Mouse (Mus musculus) stomach, postnatal 0 days (tissue): Measurements from ENCODE around the gene Myh6. TPM values are rescaled to one million over a fixed set of nuclear protein-coding genes. Genes with fewer than 3 reads are reported as not detected.
A peak's percentile ranks its signal among the peaks of the same experiment; 100 is the strongest.
"Not testable (repeated sequence)": the region's sequence is repeated elsewhere in the genome, so short reads cannot be mapped to it uniquely, and the experiment has no call there.

ENCODE experiments used
- ATAC-seq: fragments of 200-750 bp; cut with Nextera tagmentation; 2 replicates; pipeline ENCODE4 v1.8.0; 2017; ENCODE audit not compliant: low FRiP score, low TSS enrichment
- DNase-seq: peaks from one replicate; pipeline ENCODE4 v3.0.0-alpha.2; 2016; ENCODE audit warnings: low spot score
- H3K27ac ChIP-seq: fragments of 300-500 bp; sonication (generic); replicated peaks from 2 replicates; pipeline ENCODE4 v1.5.1; 2014; ENCODE audit warnings: mild to moderate bottlenecking, control low read depth
- H3K27me3 ChIP-seq: fragments of 300-500 bp; sonication (generic); 2 replicates; pipeline ENCODE4 v1.6.1; 2014; ENCODE audit warnings: low read length; ENCODE audit not compliant: control insufficient read depth, insufficient read depth
- H3K36me3 ChIP-seq: fragments of 300-500 bp; sonication (generic); 2 replicates; pipeline ENCODE4 v1.6.1; 2014; ENCODE audit warnings: low read length, mixed read lengths; ENCODE audit not compliant: control insufficient read depth, insufficient read depth
- H3K4me1 ChIP-seq: fragments of 300-500 bp; sonication (generic); replicated peaks from 2 replicates; pipeline ENCODE4 v1.6.1; 2014; ENCODE audit warnings: antibody characterized with exemption; ENCODE audit not compliant: control insufficient read depth, insufficient read depth
- H3K4me2 ChIP-seq: fragments of 300-500 bp; sonication (generic); replicated peaks from 2 replicates; pipeline ENCODE4 v1.6.1; 2014; ENCODE audit warnings: low read depth, mild to moderate bottlenecking, control low read depth, moderate library complexity
- H3K4me3 ChIP-seq: fragments of 300-500 bp; sonication (generic); 2 replicates; pipeline ENCODE4 v1.5.1; 2014; ENCODE audit warnings: low read depth, low read length, control low read depth
- H3K9ac ChIP-seq: fragments of 300-500 bp; sonication (generic); 2 replicates; pipeline ENCODE4 v1.6.1; 2014; ENCODE audit warnings: mild to moderate bottlenecking, low read length, control low read depth, mixed read lengths
- H3K9me3 ChIP-seq: fragments of 300-500 bp; sonication (generic); 2 replicates; pipeline ENCODE4 v1.6.1; 2016; ENCODE audit warnings: low read length; ENCODE audit not compliant: control insufficient read depth
- CTCF ChIP-seq: IDR thresholded peaks from 2 replicates; pipeline ENCODE4 v1.5.1; 2016; ENCODE audit warnings: antibody characterized with exemption, low read depth, mild to moderate bottlenecking, moderate library complexity
- EP300 ChIP-seq: optimal IDR thresholded peaks from 2 replicates; pipeline ENCODE3; 2016; ENCODE audit warnings: antibody characterized with exemption
- WGBS: fragments of 180-500 bp; shearing (Covaris S2); extraction: QIAGEN DNeasy Blood & Tissue Kit; methylation state at CpG from one replicate; pipeline ENCODE4 v1.1.7; 2014; 5-methylcytosine and 5-hydroxymethylcytosine counted together
- polyA plus RNA-seq: library from polyadenylated mRNA; unstranded; fragments of >200 nt; fragmentation: Nextera tagmentation; extraction: Ambion mirVana; gene quantifications from 2 replicates; pipeline ENCODE4 v1.2.1, GENCODE M21; 2015

The Myh6 gene
- polyA plus RNA-seq, 1 experiment from 2014 or later = 0.29 TPM

GRCm38 (mm10) chr14:55002687-55003120 lies 36.0 kb upstream of the Myh6 start:
- no peaks in the 10 kb centered on the region for H3K9me3 ChIP-seq
- no peaks in the 10 kb centered on the region for H3K4me1 ChIP-seq
- WGBS = 47% methylated on average over 7 of the region's 7 CpGs
- H3K27ac ChIP-seq = no peak overlapping the region
- no peaks in the 10 kb centered on the region for H3K27me3 ChIP-seq
- ATAC-seq (no peak), DNase-seq (no peak)
- no peak overlapping the region for H3K4me3 ChIP-seq
- H3K36me3 ChIP-seq = no peaks in the 10 kb centered on the region
- no peak for TF ChIP-seq EP300
- TF ChIP-seq CTCF = no peak
- H3K4me2 ChIP-seq = no peak overlapping the region
- H3K9ac ChIP-seq = no peak overlapping the region

DNA sequence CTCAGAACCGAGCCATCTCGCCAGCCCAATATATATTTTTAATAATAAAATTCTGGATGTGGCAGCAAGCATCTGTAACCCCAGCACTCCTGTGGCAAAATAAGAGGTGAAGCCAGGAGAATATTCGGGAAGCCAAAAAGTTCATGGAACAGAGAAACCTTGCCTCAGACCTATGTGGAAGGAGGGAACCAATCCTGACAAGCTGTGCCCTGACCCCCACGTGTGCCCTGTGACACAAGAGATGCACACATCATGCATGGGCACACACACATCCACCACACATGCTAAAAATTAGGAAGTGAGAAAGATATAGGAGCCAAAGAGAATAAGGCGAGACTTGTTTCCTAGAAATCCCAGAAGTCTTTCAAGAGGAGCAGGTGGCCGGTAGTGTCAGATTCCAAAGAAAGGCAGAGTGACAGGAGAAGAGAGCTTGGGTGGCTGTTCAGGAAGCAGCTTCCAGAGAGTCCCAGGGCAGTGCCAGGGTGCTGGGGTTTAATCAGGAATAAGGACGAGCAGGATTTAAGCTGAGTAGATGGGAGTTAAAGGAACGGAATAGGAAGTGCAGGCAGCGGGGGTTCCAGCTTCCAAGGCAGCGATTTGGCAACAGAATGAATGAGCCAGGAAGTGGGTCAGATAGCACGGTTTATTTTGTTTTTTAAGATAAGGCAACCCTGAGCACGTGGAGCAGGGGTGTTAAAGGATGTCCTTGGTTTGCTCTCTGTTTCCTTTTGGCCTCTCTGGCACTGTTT lies 35.4 kb upstream of the Myh6 start:
- H3K27ac ChIP-seq = no peak overlapping the region
- ATAC-seq = no peak
- 41% methylated on average over 12 of the region's 12 CpGs for WGBS
- no peaks in the 10 kb centered on the region for H3K9me3 ChIP-seq
- no peaks in the 10 kb centered on the region for H3K27me3 ChIP-seq
- no peak for DNase-seq
- H3K4me1 ChIP-seq = no peaks in the 10 kb centered on the region
- no peak for TF ChIP-seq EP300
- TF ChIP-seq CTCF = no peak
- H3K4me3 ChIP-seq = no peak overlapping the region
- H3K9ac ChIP-seq = no peak overlapping the region
- H3K36me3 ChIP-seq = no peaks in the 10 kb centered on the region
- H3K4me2 ChIP-seq = no peak overlapping the region

DNA sequence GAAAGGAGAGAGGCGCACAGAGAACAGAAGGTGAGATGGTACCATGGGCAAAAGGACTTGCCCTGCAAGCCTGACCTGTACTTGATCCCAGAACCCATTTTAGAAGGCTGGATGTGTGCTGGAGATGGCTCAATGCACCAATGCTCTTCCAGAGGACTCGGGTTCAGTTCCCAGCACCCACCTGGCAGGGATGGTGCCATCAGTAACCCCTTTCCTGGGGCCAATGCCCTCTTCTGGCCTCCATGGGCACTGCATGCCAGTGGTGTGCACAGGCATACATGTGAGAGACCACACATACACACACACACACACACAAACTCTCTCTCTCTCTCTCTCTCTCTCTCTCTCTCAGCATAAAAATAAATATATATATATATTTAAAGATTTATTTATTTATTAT lies 34.7 kb upstream of the Myh6 start:
- no peak overlapping the region for H3K4me2 ChIP-seq
- no peak overlapping the region for H3K27ac ChIP-seq
- no peaks in the 10 kb centered on the region for H3K36me3 ChIP-seq
- no peak for ATAC-seq
- TF ChIP-seq CTCF (0 out of 2 replicates have a peak, but pooled peaks have one; percentile 19), EP300 (no peak)
- DNase-seq = no peak
- H3K27me3 ChIP-seq = no peaks in the 10 kb centered on the region
- no peaks in the 10 kb centered on the region for H3K4me1 ChIP-seq
- no peak overlapping the region for H3K9ac ChIP-seq
- H3K9me3 ChIP-seq = no peaks in the 10 kb centered on the region
- no peak overlapping the region for H3K4me3 ChIP-seq
- 96% methylated on average over 2 of the region's 2 CpGs for WGBS

- no peaks in the 10 kb centered on the region for H3K4me1 ChIP-seq
- H3K36me3 ChIP-seq = no peaks in the 10 kb centered on the region
- no peak overlapping the region for H3K4me2 ChIP-seq
- ATAC-seq = no peak
- no peaks in the 10 kb centered on the region for H3K9me3 ChIP-seq
- H3K9ac ChIP-seq = no peak overlapping the region
- no peaks in the 10 kb centered on the region for H3K27me3 ChIP-seq
- H3K4me3 ChIP-seq = no peak overlapping the region
- WGBS = 82% methylated on average over 6 of the region's 6 CpGs
- H3K27ac ChIP-seq = no peak overlapping the region
- no peak for TF ChIP-seq CTCF
- TF ChIP-seq EP300 = no peak
- DNase-seq = no peak
Measured at GRCm38 (mm10) chr14:55000814-55001213, 34.1 kb upstream of the Myh6 start.

- TF ChIP-seq CTCF = peak; percentile 45
Measured at GRCm38 (mm10) chr14:54999868-55000267, 33.1 kb upstream of the Myh6 start.

DNA sequence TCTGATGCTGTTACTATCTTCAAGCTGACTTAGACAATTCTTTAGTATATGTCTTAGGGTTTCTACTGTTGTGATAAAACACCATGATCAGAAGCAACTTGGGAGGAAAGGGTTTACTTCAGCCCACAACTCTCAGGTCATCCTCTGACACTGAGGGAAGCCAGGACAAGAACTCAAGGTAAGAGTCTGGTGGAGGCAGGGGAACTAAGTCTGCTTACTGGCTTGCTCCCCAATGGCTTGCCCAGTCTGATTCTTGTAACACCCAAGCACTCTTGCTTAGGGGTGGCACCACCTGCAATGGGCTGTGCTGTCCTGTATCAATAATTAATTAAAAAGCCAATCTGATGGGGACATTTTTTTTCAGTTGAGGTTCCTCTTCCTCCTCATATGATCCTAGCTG lies 32.0 kb upstream of the Myh6 start:
- H3K27ac ChIP-seq = no peak overlapping the region
- TF ChIP-seq CTCF (no peak), EP300 (no peak)
- ATAC-seq (no peak), DNase-seq (no peak)
- H3K36me3 ChIP-seq = no peaks in the 10 kb centered on the region
- H3K4me1 ChIP-seq = no peaks in the 10 kb centered on the region
- H3K4me3 ChIP-seq = no peak overlapping the region
- H3K9ac ChIP-seq = no peak overlapping the region
- H3K27me3 ChIP-seq = no peaks in the 10 kb centered on the region
- H3K4me2 ChIP-seq = no peak overlapping the region
- no peaks in the 10 kb centered on the region for H3K9me3 ChIP-seq

More at GRCm38 (mm10) chr14:54999868-55000267, 33.1 kb upstream of the Myh6 start:
- not testable (repeated sequence) for H3K9ac ChIP-seq, H3K27me3 ChIP-seq, H3K9me3 ChIP-seq, H3K4me2 ChIP-seq, H3K27ac ChIP-seq, H3K36me3 ChIP-seq, DNase-seq, H3K4me3 ChIP-seq, ATAC-seq, H3K4me1 ChIP-seq
- 72% methylated on average over 5 of the region's 5 CpGs for WGBS
